Mouse (Mus musculus): ENCODE data around the gene Arhgef19. TPM values are rescaled to one million over a fixed set of nuclear protein-coding genes. Genes with fewer than 3 reads are reported as not detected.
A peak's percentile ranks its signal among the peaks of the same experiment; 100 is the strongest.

The Arhgef19 gene
- total and polyA plus RNA-seq, 2 experiments: 14.4 to 34.3 TPM

DNA sequence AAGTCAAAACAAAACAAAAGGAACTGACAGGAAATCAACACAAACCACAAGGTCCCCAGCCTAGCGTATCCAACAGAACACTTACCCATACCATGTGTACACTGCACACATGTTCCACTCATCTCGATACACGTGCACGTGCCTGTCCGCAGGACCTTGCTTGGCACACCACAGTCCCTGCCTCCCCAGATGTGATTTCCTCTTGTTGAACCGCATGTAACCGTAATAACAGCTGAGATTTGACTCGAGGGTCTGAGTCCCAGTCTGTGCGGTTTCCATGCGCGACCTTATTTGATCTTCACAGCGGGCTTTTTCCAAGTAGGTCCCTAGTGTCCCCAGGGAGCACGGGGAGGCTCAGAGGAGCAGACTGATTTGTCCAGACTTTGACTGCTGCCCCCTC lies 60.1 kb downstream of the Arhgef19 start:
- no peaks in the 10 kb centered on the region for H3K36me3 ChIP-seq (ENCODE audit: control insufficient read depth, insufficient read depth, low read length)
- no peak overlapping the region for H3K9ac ChIP-seq (ENCODE audit: low read depth, low read length)
- DNase-seq (ENCODE audit: extremely low read depth, low read depth, low spot score): no peak
- 83% methylated on average over 13 of the region's 13 CpGs for WGBS
- H3K27ac ChIP-seq (replicated peaks; ENCODE audit: insufficient read depth, low read depth, low read length): no peak overlapping the region
- no peak for TF ChIP-seq CTCF (IDR thresholded peaks at IDR 0.05; ENCODE audit: low read depth, low read length)
- no peak for TF ChIP-seq POLR2A (IDR thresholded peaks at IDR 0.05; ENCODE audit: extremely low read depth, insufficient read depth, low read length)
- no peak overlapping the region for H3K4me3 ChIP-seq (ENCODE audit: insufficient read depth, low read depth, low read length)
- H3K4me1 ChIP-seq (ENCODE audit: control insufficient read depth, insufficient read depth, low read length): peaks cover 5% of the 10 kb centered on the region; the same call in 1 of the 2 replicates
- peaks cover 32% of the 10 kb centered on the region for H3K79me2 ChIP-seq (ENCODE audit: control insufficient read depth, insufficient read depth, low read length)
- no peaks in the 10 kb centered on the region for H3K27me3 ChIP-seq (ENCODE audit: control insufficient read depth, insufficient read depth, low read length)

DNA sequence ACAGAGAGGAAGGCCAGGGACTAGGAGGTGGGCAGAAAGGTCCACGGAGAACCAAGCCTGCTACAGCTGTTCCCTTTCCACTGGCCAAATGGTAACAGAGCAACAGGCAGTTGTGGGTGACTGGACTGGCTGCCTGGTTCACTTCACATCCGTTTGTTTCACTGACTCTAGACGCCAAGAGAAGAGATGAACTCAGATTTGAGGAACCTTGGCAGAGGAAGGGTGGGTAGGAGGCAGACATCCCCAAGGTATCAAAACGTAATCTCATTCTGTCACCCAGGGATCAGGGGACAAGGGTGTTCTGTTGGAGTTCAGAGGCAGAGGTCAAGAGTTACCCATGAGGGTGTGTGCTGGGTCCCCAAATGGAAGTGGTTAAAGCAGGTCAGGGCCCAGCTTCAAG lies 60.9 kb downstream of the Arhgef19 start:
- no peaks in the 10 kb centered on the region for H3K27me3 ChIP-seq (ENCODE audit: control insufficient read depth, insufficient read depth, low read length)
- 72% methylated on average over 4 of the region's 4 CpGs for WGBS

DNA sequence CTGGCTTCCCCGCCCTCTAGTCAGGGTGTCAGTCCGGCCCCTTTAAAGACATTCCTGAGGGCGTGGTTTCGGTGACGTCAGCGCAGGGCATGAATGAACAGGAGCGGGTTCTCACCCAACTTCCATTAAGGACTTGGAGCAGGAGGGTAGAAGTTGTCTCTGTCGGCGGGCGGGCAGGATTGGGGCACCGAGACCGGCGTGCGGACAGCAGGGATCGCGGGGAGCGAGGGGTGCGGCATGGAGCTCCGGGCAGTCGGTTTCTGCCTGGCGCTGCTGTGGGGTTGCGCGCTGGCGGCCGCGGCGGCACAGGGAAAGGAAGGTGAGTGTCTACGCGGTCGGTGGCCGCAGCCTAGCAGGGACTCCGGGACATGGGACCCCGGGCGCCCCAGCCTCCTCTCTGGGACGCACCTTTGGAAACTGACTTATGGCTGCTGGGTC lies 61.8 kb downstream of the Arhgef19 start, which contains the start of gene Epha2:
Gene Epha2 (plus strand): TSS at position 125 of the 438 bp plus-strand sequence.
- H3K27ac ChIP-seq (replicated peaks; ENCODE audit: insufficient read depth, low read depth, low read length): peak within 1 kb of the TSS; percentile 77
- peak within 1 kb of the TSS; percentile 98 for H3K9ac ChIP-seq (ENCODE audit: low read depth, low read length)
- peak; percentile 82 for DNase-seq (ENCODE audit: extremely low read depth, low read depth, low spot score)
- H3K27me3 ChIP-seq (ENCODE audit: control insufficient read depth, insufficient read depth, low read length): no peaks in the 10 kb centered on the region
- H3K36me3 ChIP-seq (ENCODE audit: control insufficient read depth, insufficient read depth, low read length): no peaks in the 10 kb centered on the region
- under 1% methylated on average over 35 of the region's 35 CpGs for WGBS
- peak within 1 kb of the TSS; percentile 92 for H3K4me3 ChIP-seq (ENCODE audit: insufficient read depth, low read depth, low read length)
- peaks cover 40% of the 10 kb centered on the region for H3K79me2 ChIP-seq (ENCODE audit: control insufficient read depth, insufficient read depth, low read length)
- H3K4me1 ChIP-seq (ENCODE audit: control insufficient read depth, insufficient read depth, low read length): peaks cover 9% of the 10 kb centered on the region; the same call in 1 of the 2 replicates
- peak; percentile 98 for TF ChIP-seq POLR2A (IDR thresholded peaks at IDR 0.05; ENCODE audit: extremely low read depth, insufficient read depth, low read length)
- TF ChIP-seq CTCF (IDR thresholded peaks at IDR 0.05; ENCODE audit: low read depth, low read length): no peak

More for the DNA sequence above, 60.9 kb downstream of the Arhgef19 start:
- Histone ChIP-seq H3K4me1 (ENCODE audit: control insufficient read depth, insufficient read depth, low read length) (peaks cover 9% of the 10 kb centered on the region; the same call in 1 of the 2 replicates), H3K9ac (ENCODE audit: low read depth, low read length) (no peak overlapping the region), H3K27ac (replicated peaks; ENCODE audit: insufficient read depth, low read depth, low read length) (no peak overlapping the region), H3K4me3 (ENCODE audit: insufficient read depth, low read depth, low read length) (no peak overlapping the region), H3K36me3 (ENCODE audit: control insufficient read depth, insufficient read depth, low read length) (no peaks in the 10 kb centered on the region), H3K79me2 (ENCODE audit: control insufficient read depth, insufficient read depth, low read length) (peaks cover 32% of the 10 kb centered on the region)
- TF ChIP-seq POLR2A (IDR thresholded peaks at IDR 0.05; ENCODE audit: extremely low read depth, insufficient read depth, low read length): no peak
- TF ChIP-seq CTCF (IDR thresholded peaks at IDR 0.05; ENCODE audit: low read depth, low read length): no peak
- DNase-seq (ENCODE audit: extremely low read depth, low read depth, low spot score): no peak

GRCm38 (mm10) chr4:141301591-141302427 lies 62.5 kb downstream of the Arhgef19 start:
- no peak for TF ChIP-seq CTCF (IDR thresholded peaks at IDR 0.05; ENCODE audit: low read depth, low read length)
- no peak for TF ChIP-seq POLR2A (IDR thresholded peaks at IDR 0.05; ENCODE audit: extremely low read depth, insufficient read depth, low read length)
- Histone ChIP-seq H3K4me3 (ENCODE audit: insufficient read depth, low read depth, low read length) (peak overlapping the region; percentile 92), H3K4me1 (ENCODE audit: control insufficient read depth, insufficient read depth, low read length) (peaks cover 9% of the 10 kb centered on the region; the same call in 1 of the 2 replicates), H3K27ac (replicated peaks; ENCODE audit: insufficient read depth, low read depth, low read length) (peak overlapping the region; percentile 77), H3K9ac (ENCODE audit: low read depth, low read length) (peak overlapping the region; percentile 98), H3K79me2 (ENCODE audit: control insufficient read depth, insufficient read depth, low read length) (peaks cover 45% of the 10 kb centered on the region), H3K36me3 (ENCODE audit: control insufficient read depth, insufficient read depth, low read length) (no peaks in the 10 kb centered on the region), H3K27me3 (ENCODE audit: control insufficient read depth, insufficient read depth, low read length) (no peaks in the 10 kb centered on the region)
- 1% methylated on average over 51 of the region's 51 CpGs for WGBS
- DNase-seq (ENCODE audit: extremely low read depth, low read depth, low spot score): no peak

- no peak for TF ChIP-seq CTCF (IDR thresholded peaks at IDR 0.05; ENCODE audit: low read depth, low read length)
- TF ChIP-seq POLR2A (IDR thresholded peaks at IDR 0.05; ENCODE audit: extremely low read depth, insufficient read depth, low read length): no peak
- 4% methylated on average over 27 of the region's 27 CpGs for WGBS
- no peak for DNase-seq (ENCODE audit: extremely low read depth, low read depth, low spot score)
- Histone ChIP-seq H3K4me3 (ENCODE audit: insufficient read depth, low read depth, low read length) (peak overlapping the region; percentile 92), H3K9ac (ENCODE audit: low read depth, low read length) (peak overlapping the region; percentile 98), H3K4me1 (ENCODE audit: control insufficient read depth, insufficient read depth, low read length) (peaks cover 10% of the 10 kb centered on the region), H3K27ac (replicated peaks; ENCODE audit: insufficient read depth, low read depth, low read length) (peak overlapping the region; percentile 77), H3K36me3 (ENCODE audit: control insufficient read depth, insufficient read depth, low read length) (no peaks in the 10 kb centered on the region), H3K79me2 (ENCODE audit: control insufficient read depth, insufficient read depth, low read length) (peaks cover 45% of the 10 kb centered on the region), H3K27me3 (ENCODE audit: control insufficient read depth, insufficient read depth, low read length) (no peaks in the 10 kb centered on the region)
Observed at GRCm38 (mm10) chr4:141302428-141303401, 63.4 kb downstream of the Arhgef19 start.

All from liver, adult 2 months (tissue).